Mouse (Mus musculus): Measurements from ENCODE around the gene Tle2. TPM values are rescaled to one million over a fixed set of nuclear protein-coding genes. Genes with fewer than 3 reads are reported as not detected.

Tle2 gene
- polyA plus RNA-seq, 1 experiment from 2014 or later, result 29.7 TPM

- 0 out of 2 replicates have a peak overlapping the region, but pooled peaks have one; percentile 90 for H3K27ac ChIP-seq
- H3K36me3 ChIP-seq (replicated peaks; ENCODE audit: control insufficient read depth, insufficient read depth), result peaks cover 39% of the 10 kb centered on the region
- no peaks in the 10 kb centered on the region for H3K9me3 ChIP-seq (ENCODE audit: control insufficient read depth, low read length)
- WGBS, result 25% methylated on average over 16 of the region's 16 CpGs
- peaks cover 33% of the 10 kb centered on the region for H3K4me1 ChIP-seq (replicated peaks; ENCODE audit: control insufficient read depth, insufficient read depth, low read length)
- DNase-seq (ENCODE audit: low spot score) (no peak), ATAC-seq (ENCODE audit: low FRiP score) (no peak)
- H3K4me3 ChIP-seq (replicated peaks; ENCODE audit: low read length), result peak overlapping the region; percentile 91
- H3K27me3 ChIP-seq (ENCODE audit: control insufficient read depth, insufficient read depth, low read length), result peaks cover 13% of the 10 kb centered on the region
- peak overlapping the region; percentile 95 for H3K4me2 ChIP-seq (replicated peaks)
- H3K9ac ChIP-seq, result peak overlapping the region; percentile 100
Measured at GRCm38 (mm10) chr10:81560719-81561459, 13.5 kb upstream of the Tle2 start.

GRCm38 (mm10) chr10:81562411-81562810 is 11.9 kb upstream of the Tle2 start:
- H3K36me3 ChIP-seq (replicated peaks; ENCODE audit: control insufficient read depth, insufficient read depth), result peaks cover 53% of the 10 kb centered on the region

GRCm38 (mm10) chr10:81563481-81563880 is 10.9 kb upstream of the Tle2 start:
- Histone ChIP-seq H3K4me1 (replicated peaks; ENCODE audit: control insufficient read depth, insufficient read depth, low read length) (peaks cover 36% of the 10 kb centered on the region), H3K27me3 (ENCODE audit: control insufficient read depth, insufficient read depth, low read length) (peaks cover 33% of the 10 kb centered on the region), H3K4me2 (replicated peaks) (peak overlapping the region; percentile 40; the same call in 1 of the 2 replicates), H3K9ac (no peak overlapping the region), H3K9me3 (ENCODE audit: control insufficient read depth, low read length) (no peaks in the 10 kb centered on the region), H3K36me3 (replicated peaks; ENCODE audit: control insufficient read depth, insufficient read depth) (peaks cover 57% of the 10 kb centered on the region), H3K4me3 (replicated peaks; ENCODE audit: low read length) (no peak overlapping the region), H3K27ac (no peak overlapping the region)
- ATAC-seq (ENCODE audit: low FRiP score), result no peak
- no peak for DNase-seq (ENCODE audit: low spot score)
- WGBS, result 53% methylated on average over 6 of the region's 6 CpGs

More at GRCm38 (mm10) chr10:81562411-81562810, 11.9 kb upstream of the Tle2 start:
- Histone ChIP-seq H3K27me3 (ENCODE audit: control insufficient read depth, insufficient read depth, low read length) (peaks cover 28% of the 10 kb centered on the region), H3K4me2 (replicated peaks) (0 out of 2 replicates have a peak overlapping the region, but pooled peaks have one; percentile 2), H3K4me3 (replicated peaks; ENCODE audit: low read length) (no peak overlapping the region), H3K9ac (0 out of 2 replicates have a peak overlapping the region, but pooled peaks have one; percentile 28), H3K4me1 (replicated peaks; ENCODE audit: control insufficient read depth, insufficient read depth, low read length) (peaks cover 33% of the 10 kb centered on the region), H3K27ac (no peak overlapping the region), H3K9me3 (ENCODE audit: control insufficient read depth, low read length) (no peaks in the 10 kb centered on the region)
- WGBS, result 79% methylated on average over 6 of the region's 6 CpGs
- DNase-seq (ENCODE audit: low spot score) (no peak), ATAC-seq (ENCODE audit: low FRiP score) (no peak)

- Histone ChIP-seq H3K4me3 (replicated peaks; ENCODE audit: low read length) (no peak overlapping the region; the same call in 1 of the 2 replicates), H3K4me2 (replicated peaks) (peak overlapping the region; percentile 40), H3K27me3 (ENCODE audit: control insufficient read depth, insufficient read depth, low read length) (peaks cover 33% of the 10 kb centered on the region), H3K9me3 (ENCODE audit: control insufficient read depth, low read length) (no peaks in the 10 kb centered on the region), H3K4me1 (replicated peaks; ENCODE audit: control insufficient read depth, insufficient read depth, low read length) (peaks cover 37% of the 10 kb centered on the region), H3K9ac (no peak overlapping the region), H3K36me3 (replicated peaks; ENCODE audit: control insufficient read depth, insufficient read depth) (peaks cover 57% of the 10 kb centered on the region), H3K27ac (no peak overlapping the region)
- ATAC-seq (ENCODE audit: low FRiP score), result no peak
- 8% methylated on average over 10 of the region's 10 CpGs for WGBS
- no peak for DNase-seq (ENCODE audit: low spot score)
Measured at GRCm38 (mm10) chr10:81564216-81564615, 10.1 kb upstream of the Tle2 start.

GRCm38 (mm10) chr10:81564734-81565133 is 9.6 kb upstream of the Tle2 start:
- Histone ChIP-seq H3K9me3 (ENCODE audit: control insufficient read depth, low read length) (no peaks in the 10 kb centered on the region), H3K4me2 (replicated peaks) (no peak overlapping the region), H3K27ac (no peak overlapping the region), H3K9ac (no peak overlapping the region), H3K4me3 (replicated peaks; ENCODE audit: low read length) (no peak overlapping the region), H3K36me3 (replicated peaks; ENCODE audit: control insufficient read depth, insufficient read depth) (peaks cover 57% of the 10 kb centered on the region), H3K4me1 (replicated peaks; ENCODE audit: control insufficient read depth, insufficient read depth, low read length) (peaks cover 42% of the 10 kb centered on the region), H3K27me3 (ENCODE audit: control insufficient read depth, insufficient read depth, low read length) (peaks cover 33% of the 10 kb centered on the region)
- no peak for ATAC-seq (ENCODE audit: low FRiP score)
- WGBS, result 22% methylated on average over 10 of the region's 10 CpGs
- no peak for DNase-seq (ENCODE audit: low spot score)

- WGBS, result 36% methylated on average over 20 of the region's 20 CpGs
- peaks cover 33% of the 10 kb centered on the region for H3K27me3 ChIP-seq (ENCODE audit: control insufficient read depth, insufficient read depth, low read length)
- ATAC-seq (ENCODE audit: low FRiP score), result no peak
Measured at GRCm38 (mm10) chr10:81565257-81566228, 8.8 kb upstream of the Tle2 start.

GRCm38 (mm10) chr10:81568381-81569191 is 5.8 kb upstream of the Tle2 start:
- H3K9ac ChIP-seq, result no peak overlapping the region
- no peak overlapping the region for H3K4me3 ChIP-seq (replicated peaks; ENCODE audit: low read length)
- WGBS, result 10% methylated on average over 16 of the region's 16 CpGs
- peaks cover 50% of the 10 kb centered on the region for H3K27me3 ChIP-seq (ENCODE audit: control insufficient read depth, insufficient read depth, low read length)
- H3K4me2 ChIP-seq (replicated peaks), result peak overlapping the region; percentile 15; the same call in 1 of the 2 replicates
- H3K9me3 ChIP-seq (ENCODE audit: control insufficient read depth, low read length), result no peaks in the 10 kb centered on the region
- peak; percentile 55 for DNase-seq (ENCODE audit: low spot score)
- no peak for ATAC-seq (ENCODE audit: low FRiP score)
- peaks cover 43% of the 10 kb centered on the region for H3K4me1 ChIP-seq (replicated peaks; ENCODE audit: control insufficient read depth, insufficient read depth, low read length)
- H3K27ac ChIP-seq, result no peak overlapping the region
- peaks cover 35% of the 10 kb centered on the region for H3K36me3 ChIP-seq (replicated peaks; ENCODE audit: control insufficient read depth, insufficient read depth)

More at GRCm38 (mm10) chr10:81565257-81566228, 8.8 kb upstream of the Tle2 start:
- H3K9ac ChIP-seq, result no peak overlapping the region
- no peak overlapping the region for H3K4me2 ChIP-seq (replicated peaks)
- no peak overlapping the region for H3K4me3 ChIP-seq (replicated peaks; ENCODE audit: low read length)
- H3K27ac ChIP-seq, result no peak overlapping the region
- H3K36me3 ChIP-seq (replicated peaks; ENCODE audit: control insufficient read depth, insufficient read depth), result peaks cover 57% of the 10 kb centered on the region
- no peaks in the 10 kb centered on the region for H3K9me3 ChIP-seq (ENCODE audit: control insufficient read depth, low read length)
- H3K4me1 ChIP-seq (replicated peaks; ENCODE audit: control insufficient read depth, insufficient read depth, low read length), result peaks cover 47% of the 10 kb centered on the region
- DNase-seq (ENCODE audit: low spot score), result no peak

GRCm38 (mm10) chr10:81569507-81570237 is 4.7 kb upstream of the Tle2 start:
- no peak overlapping the region for H3K9ac ChIP-seq
- H3K27me3 ChIP-seq (ENCODE audit: control insufficient read depth, insufficient read depth, low read length), result peaks cover 60% of the 10 kb centered on the region
- peak overlapping the region; percentile 84 for H3K27ac ChIP-seq
- ATAC-seq (ENCODE audit: low FRiP score) (no peak), DNase-seq (ENCODE audit: low spot score) (no peak)
- peaks cover 39% of the 10 kb centered on the region for H3K4me1 ChIP-seq (replicated peaks; ENCODE audit: control insufficient read depth, insufficient read depth, low read length)
- H3K9me3 ChIP-seq (ENCODE audit: control insufficient read depth, low read length), result no peaks in the 10 kb centered on the region
- no peak overlapping the region for H3K4me3 ChIP-seq (replicated peaks; ENCODE audit: low read length)
- H3K36me3 ChIP-seq (replicated peaks; ENCODE audit: control insufficient read depth, insufficient read depth), result peaks cover 29% of the 10 kb centered on the region
- peak overlapping the region; percentile 63; the same call in 1 of the 2 replicates for H3K4me2 ChIP-seq (replicated peaks)
- 46% methylated on average over 9 of the region's 9 CpGs for WGBS
